Mouse (Mus musculus) neutrophil, adult 83 days (primary cell): Measurements from ENCODE around the gene Mpg. TPM values are rescaled to one million over a fixed set of nuclear protein-coding genes. Genes with fewer than 3 reads are reported as not detected.

ENCODE experiments used
- total RNA-seq, 2 experiments: library from RNA; stranded (reverse); gene quantifications; one replicate each; pipeline ENCODE4 v1.2.4; 2023

Gene Mpg
- total RNA-seq, result 1 to 10 TPM; 6.5 to 8.1 TPM

DNA sequence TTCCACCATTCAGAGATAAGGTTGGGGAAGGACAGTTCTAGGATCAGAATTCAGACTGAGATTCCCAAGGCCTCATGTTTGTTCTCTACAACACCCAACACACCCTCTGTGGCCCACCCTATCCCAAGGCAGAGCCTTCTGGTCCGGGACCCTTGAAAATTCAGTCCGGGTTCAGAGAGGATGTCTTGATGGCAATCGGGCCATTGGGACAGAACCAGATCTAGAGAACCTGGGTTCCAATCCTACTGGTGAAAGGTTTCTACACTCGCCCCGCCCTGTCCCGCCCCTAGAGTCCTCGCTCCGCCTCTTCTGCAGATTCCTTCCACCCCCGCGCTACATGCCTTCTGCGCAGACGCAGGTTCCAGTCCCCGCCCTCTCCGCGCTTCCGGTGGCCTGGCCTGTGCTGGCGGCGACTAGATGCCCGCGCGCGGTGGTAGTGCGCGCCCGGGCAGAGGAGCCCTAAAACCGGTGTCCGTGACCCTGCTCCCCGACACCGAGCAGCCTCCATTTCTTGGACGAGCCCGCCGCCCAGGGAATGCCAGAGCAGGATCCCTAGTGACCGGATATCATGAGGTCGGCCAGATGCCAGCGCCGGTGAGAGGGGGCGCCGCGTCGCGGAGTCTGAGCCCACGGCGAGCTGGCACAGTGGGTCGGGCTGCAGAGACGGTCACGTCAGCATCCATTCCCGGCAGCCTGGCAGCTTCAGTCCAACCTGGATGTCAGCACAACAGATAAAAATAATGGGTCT lies at the start of gene Mpg:
Mpg (plus strand) TSS at position 382 of the 748 bp plus-strand sequence.

DNA sequence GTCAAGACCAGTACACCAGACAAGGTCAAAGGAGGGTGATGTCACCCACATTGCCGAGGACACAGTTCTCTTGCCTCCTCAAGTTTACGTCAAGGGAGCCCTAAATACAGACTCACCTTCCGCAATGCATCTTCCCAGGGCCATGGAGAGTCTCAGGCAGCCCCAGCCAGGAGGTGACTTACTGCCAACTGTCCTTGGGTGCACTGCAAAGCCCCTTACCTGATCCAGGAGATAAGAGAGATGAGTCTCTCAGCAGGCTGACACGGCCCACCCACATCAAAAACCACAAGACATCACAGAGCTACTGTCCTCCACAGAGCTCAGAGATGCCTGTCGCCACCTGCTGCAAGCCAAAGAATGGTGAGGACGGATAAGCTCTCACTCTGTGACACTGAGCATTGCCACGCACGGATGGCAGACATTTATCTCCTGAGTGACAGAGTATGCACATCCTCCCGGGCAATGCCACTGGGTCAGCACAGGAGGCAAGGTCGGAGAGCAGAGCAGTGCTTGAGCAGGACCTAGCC lies 26.2 kb upstream of the Mpg start, which contains the start of gene Il9r:
Il9r (minus strand) TSS at position 205 of the 527 bp plus-strand sequence.

DNA sequence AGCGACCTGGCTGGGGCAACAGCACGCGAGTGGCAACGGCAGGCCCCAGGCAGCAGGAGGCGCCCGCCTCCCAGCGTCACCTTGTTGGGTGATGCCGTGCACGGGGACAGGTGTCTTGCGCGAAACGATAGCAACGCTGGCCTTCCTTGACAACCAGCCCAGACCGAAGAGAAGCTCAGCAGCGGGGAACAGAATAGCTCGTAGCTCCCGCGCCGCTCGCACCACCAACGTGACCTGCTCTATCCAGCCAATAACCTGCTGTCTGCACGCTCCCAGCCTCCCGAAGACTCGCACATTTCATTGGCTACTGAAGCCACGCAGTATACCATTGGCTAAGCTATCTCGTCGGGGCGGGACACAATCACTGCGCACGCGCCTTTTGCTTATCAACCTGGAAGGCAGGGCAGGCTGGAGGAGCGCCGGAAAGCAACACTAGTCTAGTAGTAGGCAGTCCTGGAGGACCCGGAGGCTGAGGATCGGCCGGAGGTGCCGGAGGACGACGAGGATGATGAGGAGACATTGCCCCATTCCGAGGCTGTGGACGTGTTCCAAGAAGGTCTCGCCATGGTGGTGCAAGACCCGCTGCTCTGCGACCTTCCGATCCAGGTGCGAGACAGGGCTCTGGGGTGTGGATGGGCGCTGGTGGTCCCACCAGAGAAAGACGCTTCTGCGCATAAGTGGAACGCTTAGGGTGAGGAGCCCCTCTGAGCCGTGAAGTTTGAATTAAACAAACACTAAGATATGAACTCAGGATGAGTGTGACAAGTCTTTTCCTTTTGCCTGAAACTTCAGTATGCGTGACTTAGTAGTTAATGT lies 21.0 kb upstream of the Mpg start, which contains the start of gene Snrnp25:
Snrnp25 (plus strand) TSS at position 358 of the 816 bp plus-strand sequence.

DNA sequence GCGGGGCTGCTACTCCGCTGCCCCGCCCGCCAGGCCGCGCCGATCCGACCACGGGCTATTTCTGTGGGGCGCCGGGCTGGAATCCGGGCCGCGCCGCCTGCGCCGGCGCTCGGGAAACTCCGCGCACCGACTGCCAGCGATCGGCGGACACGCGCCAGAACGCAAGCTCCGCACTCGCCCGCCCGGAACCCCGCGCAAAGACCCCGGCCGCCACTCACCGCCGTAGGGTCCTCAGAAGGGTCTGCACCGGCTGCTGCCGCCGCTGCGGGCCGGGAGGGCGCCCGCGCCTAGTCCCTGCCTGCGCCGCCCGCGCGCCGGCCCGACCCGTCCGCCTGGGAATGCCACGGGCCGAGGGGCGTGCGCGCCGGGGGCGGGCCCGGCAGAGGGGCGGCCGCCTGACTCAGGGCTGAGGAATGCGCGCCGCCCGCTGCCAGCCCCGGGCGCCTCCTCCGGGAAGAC lies 4.3 kb upstream of the Mpg start, which contains the start of gene Rhbdf1:
Rhbdf1 (minus strand) TSS at position 350 of the 459 bp plus-strand sequence.

DNA sequence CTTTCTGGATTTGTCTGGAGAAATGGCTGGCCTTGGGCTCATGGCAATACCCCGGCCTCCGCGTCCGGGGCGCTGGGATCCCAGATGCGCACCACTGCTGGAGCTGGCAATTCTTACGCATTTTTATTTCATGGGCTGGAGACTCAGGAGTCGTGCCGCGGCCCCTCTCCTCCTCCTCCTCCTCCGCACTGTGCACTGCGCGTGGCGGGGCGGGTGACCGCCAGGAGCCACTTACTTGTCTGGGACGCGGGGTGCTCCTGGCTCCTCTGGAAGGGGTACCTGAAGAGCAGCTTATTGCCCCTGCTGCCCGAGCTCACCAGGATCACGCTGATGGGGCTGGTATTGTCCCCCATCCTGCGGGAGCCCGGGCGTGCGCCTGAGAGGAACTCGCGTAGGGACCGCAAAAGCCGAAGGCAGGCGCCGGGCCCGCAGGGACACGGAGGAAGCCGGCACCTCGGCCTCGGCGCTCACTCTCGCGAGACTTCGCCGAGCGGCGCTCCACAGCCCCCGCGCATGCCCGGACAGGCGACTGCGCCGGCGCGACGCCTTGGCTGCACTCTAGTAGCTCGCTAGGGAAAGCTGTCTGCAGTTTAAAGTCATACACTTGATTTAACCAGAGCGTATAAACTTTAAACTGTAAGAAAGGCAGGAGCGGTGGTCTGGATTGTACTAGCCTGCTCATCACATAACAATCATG lies 41.0 kb downstream of the Mpg start, which contains the start of gene Nprl3:
Nprl3 (minus strand) TSS at position 520 of the 697 bp plus-strand sequence.

DNA sequence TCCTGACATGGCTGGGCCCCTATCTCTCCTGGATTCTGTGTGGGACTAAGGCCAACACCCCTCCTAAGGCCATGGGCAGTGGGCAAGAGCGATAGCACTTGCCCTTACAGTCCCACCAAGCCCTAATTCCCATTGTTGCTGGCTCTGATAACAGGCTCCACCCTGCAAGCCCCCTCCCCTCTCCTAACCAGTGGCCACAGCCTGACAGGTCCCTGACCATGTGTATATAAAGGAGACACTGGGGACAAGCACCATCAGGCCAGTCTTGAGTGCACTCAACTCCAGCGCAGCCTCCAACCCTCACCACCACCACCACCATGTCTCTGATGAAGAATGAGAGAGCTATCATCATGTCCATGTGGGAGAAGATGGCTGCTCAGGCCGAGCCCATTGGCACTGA lies 50.0 kb downstream of the Mpg start, which contains the start of gene Hba-x:
Hba-x (plus strand) TSS at position 54 of the 400 bp plus-strand sequence.

Other genes starting within 250 kb of the Mpg start
- gene Nsg2, start 226.0 kb upstream of the Mpg start, total RNA-seq, result not detected
- gene Il9r, start 26.2 kb upstream of the Mpg start, total RNA-seq, result under 1 TPM; 0.09 to 0.18 TPM
- gene Snrnp25, start 21.1 kb upstream of the Mpg start, total RNA-seq, result 10 to 100 TPM; 12.7 to 13.7 TPM
- gene Rhbdf1, start 4.2 kb upstream of the Mpg start, total RNA-seq, result under 1 TPM; 0.59 to 0.60 TPM
- gene Nprl3, start 41.2 kb downstream of the Mpg start, total RNA-seq, result 10 to 100 TPM; 12.6 to 18.4 TPM
- gene Hba-x, start 49.9 kb downstream of the Mpg start, total RNA-seq, result not detected
- 1,000 to 10,000 TPM in 1 of 2 experiments, 100 to 1,000 TPM in 1; 698 to 1,330 TPM for gene Hba-a1, start 57.0 kb downstream of the Mpg start, total RNA-seq
- 1 to 10 TPM; 2.6 to 5.5 TPM for gene Hbq1b, start 60.5 kb downstream of the Mpg start, total RNA-seq
- gene Hba-a2, start 70.0 kb downstream of the Mpg start, total RNA-seq, result 100 to 1,000 TPM; 250 to 473 TPM
- gene Hbq1a, start 73.6 kb downstream of the Mpg start, total RNA-seq, result not detected
- 1 to 10 TPM; 3.6 to 5.6 TPM for gene Sh3pxd2b, start 121.3 kb downstream of the Mpg start, total RNA-seq
- 1 to 10 TPM; 1.5 to 2.3 TPM for gene Ubtd2, start 228.9 kb downstream of the Mpg start, total RNA-seq